Mouse (Mus musculus) liver, postnatal 0 days (tissue): ENCODE results near the gene Rnf5. TPM values are rescaled to one million over a fixed set of nuclear protein-coding genes. Genes with fewer than 3 reads are reported as not detected.

Source experiments
- ATAC-seq: fragments of 200-750 bp; cut with Nextera tagmentation; 2 replicates; pipeline ENCODE4 v1.8.0; 2017; ENCODE audit warnings: mild to moderate bottlenecking, moderate library complexity
- DNase-seq: peaks from one replicate; pipeline ENCODE4 v3.0.0-alpha.2; 2016
- H3K27ac ChIP-seq: fragments of 300-500 bp; sonication (generic); 2 replicates; pipeline ENCODE4 v1.5.1; 2014; ENCODE audit warnings: antibody characterized with exemption, moderate library complexity, mild to moderate bottlenecking, low read depth
- H3K27me3 ChIP-seq: fragments of 300-500 bp; sonication (generic); 2 replicates; pipeline ENCODE4 v1.6.1; 2014; ENCODE audit warnings: low read length, control low read depth, mixed read lengths; ENCODE audit not compliant: insufficient read depth
- H3K36me3 ChIP-seq: fragments of 300-500 bp; sonication (generic); replicated peaks from 2 replicates; pipeline ENCODE4 v1.6.1; 2014; ENCODE audit warnings: mild to moderate bottlenecking, control low read depth, low read length, moderate library complexity, mixed read lengths; ENCODE audit not compliant: insufficient read depth
- H3K4me1 ChIP-seq: fragments of 300-500 bp; sonication (generic); 2 replicates; pipeline ENCODE4 v1.6.1; 2014; ENCODE audit warnings: antibody characterized with exemption, mild to moderate bottlenecking, control low read depth; ENCODE audit not compliant: insufficient read depth
- H3K4me2 ChIP-seq: fragments of 300-500 bp; sonication (generic); 2 replicates; pipeline ENCODE4 v1.6.1; 2014; ENCODE audit warnings: low read depth, mild to moderate bottlenecking, low read length, moderate library complexity, mixed read lengths
- H3K4me3 ChIP-seq: fragments of 300-500 bp; sonication (generic); 2 replicates; pipeline ENCODE4 v1.5.1; 2014; ENCODE audit warnings: low read depth, low read length
- H3K9ac ChIP-seq: fragments of 300-500 bp; sonication (generic); replicated peaks from 2 replicates; pipeline ENCODE4 v1.6.1; 2014; ENCODE audit warnings: mild to moderate bottlenecking, moderate library complexity
- H3K9me3 ChIP-seq: fragments of 300-500 bp; sonication (generic); 2 replicates; pipeline ENCODE4 v1.6.1; 2016; ENCODE audit warnings: mild to moderate bottlenecking, control low read depth, low read length, mixed read lengths
- CTCF ChIP-seq: sonication (generic); IDR thresholded peaks from 2 replicates; pipeline ENCODE4 v1.5.1; 2016; ENCODE audit warnings: antibody characterized with exemption, low read depth
- EP300 ChIP-seq: IDR thresholded peaks from 2 replicates; pipeline ENCODE4 v1.6.1; 2016; ENCODE audit warnings: antibody characterized with exemption, low read depth, mild to moderate bottlenecking
- WGBS: fragments of 180-500 bp; shearing (Covaris S2); extraction: QIAGEN DNeasy Blood & Tissue Kit; methylation state at CpG from one replicate; pipeline ENCODE4 v1.1.7; 2014; ENCODE audit not compliant: insufficient replicate concordance; 5-methylcytosine and 5-hydroxymethylcytosine counted together
- polyA plus RNA-seq: library from polyadenylated mRNA; unstranded; fragments of >200 nt; fragmentation: Nextera tagmentation; extraction: Ambion mirVana; gene quantifications from 2 replicates; pipeline ENCODE4 v1.2.1, GENCODE M21; 2015

Rnf5 gene
- polyA plus RNA-seq, 1 experiment from 2014 or later: 78.4 TPM

- Histone ChIP-seq H3K4me2 (no peak overlapping the region), H3K9ac (no peak overlapping the region), H3K4me3 (no peak overlapping the region), H3K4me1 (no peaks in the 10 kb centered on the region), H3K36me3 (no peaks in the 10 kb centered on the region), H3K27me3 (no peaks in the 10 kb centered on the region; the same call in 1 of the 2 replicates), H3K9me3 (no peaks in the 10 kb centered on the region; the same call in 1 of the 2 replicates), H3K27ac (no peak overlapping the region)
- TF ChIP-seq CTCF (peak; percentile 85), EP300 (no peak)
- 29% methylated on average over 5 of the region's 5 CpGs for WGBS
- DNase-seq: no peak
- ATAC-seq: no peak
Measured at GRCm38 (mm10) chr17:34571875-34572274, 31.6 kb downstream of the Rnf5 start.

- no peaks in the 10 kb centered on the region for H3K36me3 ChIP-seq
- TF ChIP-seq EP300: no peak
- TF ChIP-seq CTCF: no peak
- H3K4me3 ChIP-seq: no peak overlapping the region
- ATAC-seq (no peak), DNase-seq (no peak)
- H3K27me3 ChIP-seq: no peaks in the 10 kb centered on the region; the same call in 1 of the 2 replicates
- H3K4me1 ChIP-seq: no peaks in the 10 kb centered on the region
- H3K4me2 ChIP-seq: no peak overlapping the region
- H3K27ac ChIP-seq: no peak overlapping the region
- H3K9ac ChIP-seq: no peak overlapping the region
- WGBS: 82% methylated on average over 4 of the region's 4 CpGs
- H3K9me3 ChIP-seq: no peaks in the 10 kb centered on the region; the same call in 1 of the 2 replicates
Measured at GRCm38 (mm10) chr17:34569919-34570318, 33.6 kb downstream of the Rnf5 start.

- no peaks in the 10 kb centered on the region; the same call in 1 of the 2 replicates for H3K9me3 ChIP-seq
- no peaks in the 10 kb centered on the region for H3K36me3 ChIP-seq
- H3K27ac ChIP-seq: no peak overlapping the region
- no peak overlapping the region for H3K4me2 ChIP-seq
- no peak overlapping the region for H3K9ac ChIP-seq
- no peak for DNase-seq
- no peaks in the 10 kb centered on the region; the same call in 1 of the 2 replicates for H3K27me3 ChIP-seq
- no peaks in the 10 kb centered on the region for H3K4me1 ChIP-seq
- no peak for ATAC-seq
- H3K4me3 ChIP-seq: no peak overlapping the region
- 77% methylated on average over 13 of the region's 13 CpGs for WGBS
- TF ChIP-seq CTCF (no peak), EP300 (no peak)
Measured at GRCm38 (mm10) chr17:34568421-34568820, 35.1 kb downstream of the Rnf5 start.

GRCm38 (mm10) chr17:34567311-34567710 is 36.2 kb downstream of the Rnf5 start:
- 69% methylated on average over 9 of the region's 9 CpGs for WGBS
- DNase-seq: no peak
- no peak overlapping the region for H3K4me3 ChIP-seq
- H3K9ac ChIP-seq: no peak overlapping the region
- no peak overlapping the region for H3K27ac ChIP-seq
- H3K4me2 ChIP-seq: no peak overlapping the region
- H3K4me1 ChIP-seq: no peaks in the 10 kb centered on the region
- no peaks in the 10 kb centered on the region; the same call in 1 of the 2 replicates for H3K9me3 ChIP-seq
- no peak for ATAC-seq
- H3K36me3 ChIP-seq: no peaks in the 10 kb centered on the region
- H3K27me3 ChIP-seq: no peaks in the 10 kb centered on the region; the same call in 1 of the 2 replicates
- no peak for TF ChIP-seq CTCF
- TF ChIP-seq EP300: no peak

- Histone ChIP-seq H3K27ac (peak overlapping the region; percentile 64), H3K4me2 (peak overlapping the region; percentile 44), H3K4me3 (peak overlapping the region; percentile 13; the same call in 1 of the 2 replicates), H3K27me3 (no peaks in the 10 kb centered on the region; the same call in 1 of the 2 replicates), H3K9ac (no peak overlapping the region), H3K4me1 (no peaks in the 10 kb centered on the region), H3K9me3 (no peaks in the 10 kb centered on the region), H3K36me3 (no peaks in the 10 kb centered on the region)
- no peak for TF ChIP-seq CTCF
- TF ChIP-seq EP300: no peak
- ATAC-seq (no peak), DNase-seq (no peak)
- 48% methylated on average over 3 of the region's 3 CpGs for WGBS
Measured at GRCm38 (mm10) chr17:34564796-34565195, 38.7 kb downstream of the Rnf5 start.

GRCm38 (mm10) chr17:34564003-34564421 is 39.5 kb downstream of the Rnf5 start, which contains the start of gene Notch4:
Gene Notch4 (plus strand): TSS chr17:34564268.
- TF ChIP-seq EP300 (no peak), CTCF (no peak)
- Histone ChIP-seq H3K27me3 (no peaks in the 10 kb centered on the region; the same call in 1 of the 2 replicates), H3K4me2 (peak within 1 kb of the TSS; percentile 44), H3K36me3 (no peaks in the 10 kb centered on the region), H3K9me3 (no peaks in the 10 kb centered on the region), H3K4me3 (peak within 1 kb of the TSS; percentile 13; the same call in 1 of the 2 replicates), H3K27ac (peak within 1 kb of the TSS; percentile 64), H3K9ac (peak within 1 kb of the TSS; percentile 26; the same call in 1 of the 2 replicates), H3K4me1 (no peaks in the 10 kb centered on the region)
- WGBS: 17% methylated on average over 6 of the region's 6 CpGs
- DNase-seq (no peak), ATAC-seq (peak; percentile 44)

- DNase-seq (no peak), ATAC-seq (no peak)
- H3K4me3 ChIP-seq: no peak overlapping the region
- no peaks in the 10 kb centered on the region for H3K4me1 ChIP-seq
- no peaks in the 10 kb centered on the region for H3K9me3 ChIP-seq
- WGBS: 75% methylated on average over 11 of the region's 11 CpGs
- TF ChIP-seq EP300 (no peak), CTCF (no peak)
- H3K4me2 ChIP-seq: no peak overlapping the region
- no peak overlapping the region for H3K27ac ChIP-seq
- H3K9ac ChIP-seq: no peak overlapping the region
- no peaks in the 10 kb centered on the region for H3K36me3 ChIP-seq
- no peaks in the 10 kb centered on the region; the same call in 1 of the 2 replicates for H3K27me3 ChIP-seq
Measured at GRCm38 (mm10) chr17:34563354-34563753, 40.1 kb downstream of the Rnf5 start.
